Mouse (Mus musculus) stomach, embryonic 14.5 days (tissue): ENCODE data around the gene Rapgef6. TPM values are rescaled to one million over a fixed set of nuclear protein-coding genes. Genes with fewer than 3 reads are reported as not detected.
"Not testable (repeated sequence)": the region's sequence is repeated elsewhere in the genome, so short reads cannot be mapped to it uniquely, and the experiment has no call there.

ENCODE experiments used
- ATAC-seq: fragments of 200-750 bp; cut with Nextera tagmentation; 2 replicates; pipeline ENCODE4 v1.8.0; 2017; ENCODE audit warnings: low read depth, moderate TSS enrichment; ENCODE audit not compliant: insufficient number of reproducible peaks, insufficient read depth, low FRiP score
- H3K27ac ChIP-seq: fragments of 300-500 bp; sonication (generic); 2 replicates; pipeline ENCODE4 v1.5.1; 2014; ENCODE audit warnings: mild to moderate bottlenecking, low read length, moderate library complexity, mixed read lengths
- H3K27me3 ChIP-seq: fragments of 300-500 bp; sonication (generic); 2 replicates; pipeline ENCODE4 v1.6.1; 2014; ENCODE audit warnings: low read length, control low read depth, mixed read lengths; ENCODE audit not compliant: control insufficient read depth, insufficient read depth
- H3K36me3 ChIP-seq: fragments of 300-500 bp; sonication (generic); 2 replicates; pipeline ENCODE4 v1.6.1; 2014; ENCODE audit warnings: mild to moderate bottlenecking, control low read depth, low read length, moderate library complexity, mixed read lengths; ENCODE audit not compliant: control insufficient read depth, insufficient read depth
- H3K4me1 ChIP-seq: fragments of 300-500 bp; sonication (generic); 2 replicates; pipeline ENCODE4 v1.6.1; 2014; ENCODE audit warnings: low read length, control low read depth, mixed read lengths; ENCODE audit not compliant: control insufficient read depth, insufficient read depth
- H3K4me2 ChIP-seq: fragments of 300-500 bp; sonication (generic); replicated peaks from 2 replicates; pipeline ENCODE4 v1.6.1; 2014; ENCODE audit warnings: low read depth, low read length, control low read depth
- H3K4me3 ChIP-seq: fragments of 300-500 bp; sonication (generic); 2 replicates; pipeline ENCODE4 v1.5.1; 2014; ENCODE audit warnings: low read depth, low read length, control low read depth
- H3K9ac ChIP-seq: fragments of 300-500 bp; sonication (generic); replicated peaks from 2 replicates; pipeline ENCODE4 v1.6.1; 2014; ENCODE audit warnings: low read depth, mild to moderate bottlenecking, control low read depth, low read length, moderate library complexity, mixed read lengths
- H3K9me3 ChIP-seq: fragments of 300-500 bp; sonication (generic); 2 replicates; pipeline ENCODE4 v1.6.1; 2016; ENCODE audit warnings: low read depth, low read length, control low read depth; ENCODE audit not compliant: control insufficient read depth
- WGBS: fragments of 180-500 bp; shearing (Covaris S2); extraction: QIAGEN DNeasy Blood & Tissue Kit; methylation state at CpG from one replicate; pipeline ENCODE4 v1.1.7; 2014; 5-methylcytosine and 5-hydroxymethylcytosine counted together
- polyA plus RNA-seq: library from polyadenylated mRNA; unstranded; fragments of >200 nt; fragmentation: Nextera tagmentation; extraction: Ambion mirVana; gene quantifications from 2 replicates; pipeline ENCODE4 v1.2.1, GENCODE M21; 2014

Rapgef6 gene
- polyA plus RNA-seq, 1 experiment from 2014 or later, result 39.4 TPM

DNA sequence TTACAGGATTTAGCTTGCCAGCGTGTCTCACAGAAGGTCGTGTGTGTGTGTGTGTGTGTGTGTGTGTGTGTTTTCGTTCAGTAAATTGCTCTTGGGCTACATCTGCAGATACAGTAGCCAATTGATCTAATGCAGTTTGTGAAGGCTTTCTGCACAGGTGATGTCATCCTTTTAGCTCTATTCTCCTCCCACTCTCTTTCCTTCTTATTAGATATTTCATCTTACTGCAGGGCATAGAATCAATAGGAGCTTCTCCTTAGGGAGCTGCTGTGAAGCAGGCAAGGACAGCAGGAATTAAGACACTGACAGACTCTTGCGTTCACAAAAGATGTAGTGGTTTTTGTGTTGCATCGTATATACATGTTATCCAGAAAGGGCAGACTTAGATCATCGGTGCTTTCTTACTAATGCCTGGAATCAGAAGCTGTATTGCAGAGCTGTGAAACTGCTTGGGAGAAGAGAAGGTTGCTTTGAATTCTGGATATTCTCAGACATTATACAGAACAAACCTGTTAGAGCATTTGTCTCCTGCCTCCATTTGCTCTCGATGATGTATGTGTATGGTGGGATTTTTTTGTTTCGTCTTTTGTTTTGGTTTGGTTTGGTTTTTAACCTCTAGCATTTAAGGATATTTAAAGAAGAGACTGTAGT is 73.4 kb downstream of the Rapgef6 start:
- WGBS, result 72% methylated on average over 8 of the region's 8 CpGs
- Histone ChIP-seq H3K27me3 (no peaks in the 10 kb centered on the region), H3K4me3 (no peak overlapping the region), H3K27ac (no peak overlapping the region), H3K4me1 (no peaks in the 10 kb centered on the region), H3K4me2 (no peak overlapping the region), H3K36me3 (no peaks in the 10 kb centered on the region), H3K9me3 (no peaks in the 10 kb centered on the region), H3K9ac (no peak overlapping the region)
- ATAC-seq, result no peak

DNA sequence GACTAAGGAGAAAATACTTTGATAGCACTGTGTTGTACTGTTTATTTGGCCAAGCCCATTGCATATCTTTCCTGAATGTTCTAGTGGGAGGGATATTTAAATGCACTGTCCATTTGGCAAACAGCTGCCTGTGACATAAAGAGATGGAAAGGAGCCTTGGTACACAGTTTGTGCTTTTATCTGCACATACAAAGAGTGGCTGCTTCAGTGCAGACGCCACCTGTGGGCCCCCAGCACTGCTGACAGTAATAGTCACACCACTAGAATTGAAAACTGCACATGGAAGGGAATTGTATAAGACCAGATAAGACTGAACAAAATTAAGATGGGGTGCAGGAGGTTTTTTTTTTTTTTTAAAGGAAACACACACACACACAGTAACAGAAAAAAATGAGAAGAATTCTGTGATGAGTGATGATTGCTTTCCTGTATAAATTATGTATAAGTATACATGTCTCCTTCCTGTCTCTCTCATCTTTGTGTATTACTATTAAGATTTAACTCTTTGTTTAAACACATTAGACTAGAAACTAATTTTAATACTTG is 75.3 kb downstream of the Rapgef6 start:
- WGBS, result 69% methylated on average over 1 of the region's 1 CpGs
- Histone ChIP-seq H3K4me2 (no peak overlapping the region), H3K27ac (no peak overlapping the region), H3K27me3 (no peaks in the 10 kb centered on the region), H3K9ac (no peak overlapping the region), H3K36me3 (no peaks in the 10 kb centered on the region), H3K4me3 (no peak overlapping the region), H3K9me3 (no peaks in the 10 kb centered on the region), H3K4me1 (no peaks in the 10 kb centered on the region)
- no peak for ATAC-seq

DNA sequence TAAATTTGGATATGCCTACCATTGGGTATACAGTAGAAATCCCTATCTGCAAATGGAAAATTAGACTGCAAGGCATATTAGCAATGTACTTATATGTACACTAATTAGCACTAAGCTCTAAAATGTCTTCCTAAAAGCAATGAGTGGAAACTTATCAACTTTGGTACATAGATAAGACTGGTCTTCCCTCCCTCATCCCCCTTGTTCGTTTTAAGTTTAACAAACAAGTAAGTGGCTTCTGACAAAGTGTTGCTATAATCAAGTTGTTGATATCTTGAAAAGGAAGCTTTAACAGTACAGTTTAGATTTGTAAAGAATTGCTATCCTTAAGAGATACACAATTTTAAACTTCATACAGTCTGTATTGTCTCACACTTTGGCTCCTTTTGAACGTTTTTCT is 78.5 kb downstream of the Rapgef6 start:
- H3K4me2 ChIP-seq, result no peak overlapping the region
- H3K9me3 ChIP-seq, result no peaks in the 10 kb centered on the region
- H3K27ac ChIP-seq, result no peak overlapping the region
- WGBS, result 83% methylated on average over 2 of the region's 2 CpGs
- H3K4me3 ChIP-seq, result no peak overlapping the region
- ATAC-seq, result no peak
- H3K27me3 ChIP-seq, result no peaks in the 10 kb centered on the region
- H3K9ac ChIP-seq, result no peak overlapping the region
- no peaks in the 10 kb centered on the region for H3K36me3 ChIP-seq
- H3K4me1 ChIP-seq, result no peaks in the 10 kb centered on the region

DNA sequence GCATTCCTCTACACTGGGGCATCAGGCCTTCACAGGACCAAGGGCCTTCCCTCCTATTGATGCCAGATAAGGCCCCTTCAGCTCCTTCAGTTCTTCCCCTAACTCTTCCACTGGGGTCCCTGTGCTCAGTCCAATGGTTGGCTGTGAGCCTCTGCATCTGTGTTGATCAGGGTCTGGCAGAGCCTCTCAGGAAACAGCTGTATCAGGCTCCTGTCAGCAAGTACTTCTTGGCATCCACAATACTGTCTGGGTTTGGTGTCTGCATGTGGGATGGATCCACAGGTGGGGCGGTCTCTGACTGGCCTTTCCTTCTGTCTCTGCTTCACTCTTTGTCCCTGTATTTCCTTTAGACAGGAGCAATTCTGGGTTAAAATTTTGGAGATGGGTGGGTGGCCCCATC is 80.1 kb downstream of the Rapgef6 start:
- not testable (repeated sequence) for ATAC-seq, H3K36me3 ChIP-seq, H3K27ac ChIP-seq, H3K27me3 ChIP-seq, H3K4me2 ChIP-seq, H3K9me3 ChIP-seq, H3K4me3 ChIP-seq, H3K4me1 ChIP-seq, H3K9ac ChIP-seq
- 88% methylated on average over 1 of the region's 1 CpGs for WGBS

DNA sequence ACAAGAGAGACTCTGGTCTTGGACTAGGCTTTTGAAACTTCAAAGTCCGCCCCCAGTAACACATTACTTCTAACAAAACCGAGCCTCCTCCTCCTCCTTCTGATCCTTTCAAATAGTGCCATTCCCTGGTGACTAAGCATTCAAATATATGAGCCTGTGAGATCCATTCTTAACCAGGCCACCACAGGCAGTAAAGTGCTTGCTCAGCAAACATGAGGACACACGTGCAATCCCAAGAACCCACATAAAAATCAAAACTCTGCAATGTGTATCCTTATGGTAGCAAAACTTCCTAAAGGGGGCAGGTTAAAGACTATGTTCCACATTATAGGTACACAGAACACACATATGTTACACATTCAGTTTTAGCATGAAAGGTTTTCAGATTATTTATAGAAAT is 81.8 kb downstream of the Rapgef6 start:
- H3K9me3 ChIP-seq, result no peaks in the 10 kb centered on the region
- H3K4me3 ChIP-seq, result no peak overlapping the region
- ATAC-seq, result no peak
- no peak overlapping the region for H3K4me2 ChIP-seq
- no peak overlapping the region for H3K27ac ChIP-seq
- H3K9ac ChIP-seq, result no peak overlapping the region
- WGBS, result 84% methylated on average over 3 of the region's 3 CpGs
- no peaks in the 10 kb centered on the region for H3K36me3 ChIP-seq
- H3K4me1 ChIP-seq, result no peaks in the 10 kb centered on the region
- H3K27me3 ChIP-seq, result no peaks in the 10 kb centered on the region

DNA sequence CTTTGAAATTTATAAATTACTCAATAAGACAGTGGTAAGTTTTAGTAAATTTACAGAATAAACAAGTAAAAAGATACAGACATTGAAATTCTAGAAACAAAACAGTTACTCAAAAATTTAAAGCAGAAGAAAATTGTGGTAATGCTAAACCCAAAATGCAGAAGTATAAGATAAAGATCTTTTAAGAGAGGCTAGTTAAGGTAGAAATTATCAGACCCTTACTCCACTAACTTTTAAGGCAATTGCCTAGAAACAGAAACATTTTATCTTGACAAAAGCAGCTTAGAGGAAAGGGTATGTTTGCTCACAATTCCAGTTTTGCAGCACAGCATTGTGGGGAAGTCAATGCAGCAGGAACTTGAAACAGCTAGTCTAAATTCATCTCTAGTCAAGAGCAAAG is 91.0 kb downstream of the Rapgef6 start:
- no peaks in the 10 kb centered on the region for H3K27me3 ChIP-seq
- 0 out of 2 replicates have a peak, but pooled peaks cover 2% of the 10 kb centered on the region for H3K36me3 ChIP-seq
- H3K4me3 ChIP-seq, result no peak overlapping the region
- ATAC-seq, result no peak
- no peak overlapping the region for H3K4me2 ChIP-seq
- no peak overlapping the region for H3K9ac ChIP-seq
- no peak overlapping the region for H3K27ac ChIP-seq
- no peaks in the 10 kb centered on the region for H3K4me1 ChIP-seq
- H3K9me3 ChIP-seq, result no peaks in the 10 kb centered on the region

DNA sequence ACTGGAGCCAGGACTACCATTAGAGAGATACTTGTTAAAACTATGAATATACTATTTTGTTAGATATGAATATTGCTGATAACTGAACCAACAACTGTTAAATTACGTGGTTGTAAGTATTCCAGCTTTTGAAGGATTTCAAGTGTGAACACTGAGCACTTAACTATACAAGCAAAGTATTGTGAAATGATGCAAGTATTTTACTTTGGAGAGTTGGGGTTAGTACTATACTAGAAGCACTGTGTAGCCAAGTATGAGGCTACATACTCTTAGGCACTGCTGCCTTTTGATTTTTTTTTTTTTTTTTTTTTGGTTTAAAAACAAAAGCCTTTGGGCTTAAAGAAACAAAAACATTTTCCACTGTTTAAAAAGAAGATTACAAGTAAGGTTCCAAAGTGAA is 91.9 kb downstream of the Rapgef6 start:
- no peak overlapping the region for H3K27ac ChIP-seq
- no peaks in the 10 kb centered on the region for H3K9me3 ChIP-seq
- no peak overlapping the region for H3K9ac ChIP-seq
- H3K36me3 ChIP-seq, result 0 out of 2 replicates have a peak, but pooled peaks cover 2% of the 10 kb centered on the region
- H3K4me3 ChIP-seq, result no peak overlapping the region
- WGBS, result 82% methylated on average over 1 of the region's 1 CpGs
- no peak for ATAC-seq
- no peak overlapping the region for H3K4me2 ChIP-seq
- no peaks in the 10 kb centered on the region for H3K4me1 ChIP-seq
- no peaks in the 10 kb centered on the region for H3K27me3 ChIP-seq

DNA sequence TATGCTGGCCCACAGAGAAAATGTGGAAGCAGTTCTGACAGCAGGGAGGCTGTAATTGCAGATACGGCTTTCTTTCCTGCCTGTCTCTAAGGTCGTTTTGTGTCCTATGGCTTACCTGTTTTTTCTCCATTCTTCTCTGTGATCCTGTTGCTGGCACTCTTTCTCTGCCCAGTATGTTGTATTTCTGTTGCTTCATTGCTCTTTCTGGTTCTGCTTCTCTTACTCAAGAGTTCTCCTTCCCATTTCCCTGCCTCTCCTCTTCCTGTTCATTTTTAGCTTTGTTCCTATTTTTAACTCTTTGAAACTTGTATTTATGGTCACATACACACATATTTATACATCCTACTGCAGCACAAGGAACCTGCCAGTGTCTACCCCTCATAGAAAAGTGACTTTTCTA is 96.2 kb downstream of the Rapgef6 start:
- Histone ChIP-seq H3K4me3 (no peak overlapping the region), H3K4me2 (no peak overlapping the region), H3K27me3 (no peaks in the 10 kb centered on the region), H3K27ac (no peak overlapping the region), H3K9me3 (no peaks in the 10 kb centered on the region), H3K9ac (no peak overlapping the region), H3K36me3 (0 out of 2 replicates have a peak, but pooled peaks cover 2% of the 10 kb centered on the region), H3K4me1 (no peaks in the 10 kb centered on the region)
- WGBS, result 58% methylated on average over 2 of the region's 2 CpGs
- ATAC-seq, result no peak

DNA sequence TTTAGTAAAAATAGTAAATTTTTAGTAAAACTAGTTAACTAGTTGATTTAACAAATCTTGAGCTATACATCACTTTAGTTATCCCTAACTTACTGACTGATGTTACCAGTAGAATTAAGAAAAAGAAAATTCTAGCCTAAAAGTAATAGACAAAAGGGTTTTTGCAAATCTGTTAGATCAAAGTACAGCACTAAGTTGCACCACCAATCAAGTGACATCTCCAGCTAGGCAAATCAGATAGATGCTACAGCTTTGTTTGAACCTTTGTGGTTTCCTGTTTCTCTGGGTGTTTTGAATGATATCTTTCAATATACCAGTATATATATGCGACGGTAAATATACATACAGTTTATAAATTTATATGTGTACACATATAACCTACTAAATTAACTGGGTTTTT is 99.1 kb downstream of the Rapgef6 start:
- Histone ChIP-seq H3K4me3 (no peak overlapping the region), H3K36me3 (0 out of 2 replicates have a peak, but pooled peaks cover under 1% of the 10 kb centered on the region), H3K9ac (no peak overlapping the region), H3K9me3 (no peaks in the 10 kb centered on the region), H3K27ac (no peak overlapping the region), H3K27me3 (no peaks in the 10 kb centered on the region), H3K4me1 (no peaks in the 10 kb centered on the region), H3K4me2 (no peak overlapping the region)
- WGBS, result 97% methylated on average over 2 of the region's 2 CpGs
- no peak for ATAC-seq
